ENCODE assay signal across 20 mouse cellular contexts in genomic region chr2:62279777-62280176, GRCm38 (mm10).
DNase-seq lines count a peak whose midpoint lies in the region; ATAC-seq and TF ChIP-seq lines count a peak whose summit lies in the region.
"Had no signal": no experiment of that assay in that cellular context is flagged by ENCODE, and none has a peak within 500 bp of the region (broad histone marks: within the 10 kb centered on the region; RNA-seq: fewer than 3 reads in every experiment).

No protein-coding gene starts in this region.

- TF ChIP-seq EP300 in heart, postnatal 0 days (IDR thresholded peaks at IDR 0.05; ENCODE audit: low read depth): no peak
- TF ChIP-seq EP300 in MEL (IDR thresholded peaks at IDR 0.05; ENCODE audit: low read depth in 1 of 2, low read length in 2 of 2): no peak

- H3K4me2 ChIP-seq in heart, embryonic 12.5 days: no peak overlapping the region
- no peak overlapping the region for H3K4me2 ChIP-seq in heart, postnatal 0 days (ENCODE audit: low read depth, low read length)
- H3K4me2 ChIP-seq: forebrain, embryonic 13.5 days; hindbrain, embryonic 13.5 days had no signal

- H3K27ac ChIP-seq in heart, embryonic 12.5 days (ENCODE audit: poor library complexity, severe bottlenecking): peak overlapping the region; percentile 88; the same call in 1 of the 2 replicates
- peak overlapping the region; percentile 74 for H3K27ac ChIP-seq in heart, postnatal 0 days (ENCODE audit: low read depth)
- H3K27ac ChIP-seq in MEL (ENCODE audit: control insufficient read depth, low read depth, low read length): no peak overlapping the region
- no peak overlapping the region for H3K27ac ChIP-seq in kidney, adult 2 months (ENCODE audit: insufficient read depth, low read depth, low read length)
- H3K27ac ChIP-seq: embryonic facial prominence, embryonic 10.5 days; forebrain, embryonic 13.5 days; heart, adult 2 months; hindbrain, embryonic 13.5 days; hindbrain, postnatal 0 days had no signal

- 83% methylated on average over 7 of the region's 7 CpGs for WGBS in heart, embryonic 12.5 days
- WGBS in heart, postnatal 0 days: 84% methylated on average over 7 of the region's 7 CpGs
- 86% methylated on average over 7 of the region's 7 CpGs for WGBS in kidney, adult 2 months

- no peak for DNase-seq in heart, postnatal 36 days
- DNase-seq in heart, postnatal 0 days (ENCODE audit: low spot score): no peak
- no peak for DNase-seq in heart, adult 8-10 months (ENCODE audit: low spot score)
- peak; percentile 14 for DNase-seq in MEL (ENCODE audit: low read depth, low spot score)
- DNase-seq in kidney, adult 2 months: no peak
- no peak for DNase-seq in adrenal gland, postnatal 10 days
- DNase-seq: adrenal gland, postnatal 36 days; cerebellum, adult 2 months; cerebellum, postnatal 10 days; forebrain, postnatal 0 days; gastrocnemius, postnatal 36 days; heart, adult 2 months; kidney, adult 11 months; kidney, postnatal 10 days had no signal

- H3K4me3 ChIP-seq in heart, embryonic 12.5 days: no peak overlapping the region
- H3K4me3 ChIP-seq in heart, postnatal 0 days (ENCODE audit: low read depth, low read length): no peak overlapping the region
- H3K4me3 ChIP-seq in MEL (ENCODE audit: control insufficient read depth in 1 of 2, insufficient read depth in 1 of 2, low read depth in 2 of 2, low read length in 2 of 2): no peak overlapping the region
- no peak overlapping the region for H3K4me3 ChIP-seq in kidney, adult 2 months (ENCODE audit: insufficient read depth, low read depth, low read length)
- H3K4me3 ChIP-seq: embryonic facial prominence, embryonic 10.5 days; forebrain, embryonic 13.5 days; heart, adult 2 months; hindbrain, embryonic 13.5 days had no signal

- no peak for TF ChIP-seq POLR2A in MEL (IDR thresholded peaks at IDR 0.05; ENCODE audit: control insufficient read depth in 1 of 2, insufficient read depth in 1 of 2, low read depth in 1 of 2, low read length in 2 of 2, poor library complexity in 1 of 2)
- no peak for TF ChIP-seq POLR2A in kidney, adult 2 months (IDR thresholded peaks at IDR 0.05; ENCODE audit: low read depth, low read length)

- no peak for ATAC-seq in heart, embryonic 12.5 days (ENCODE audit: insufficient number of reproducible peaks, low FRiP score)
- ATAC-seq in heart, postnatal 0 days (ENCODE audit: insufficient read depth, low read depth): no peak
- ATAC-seq: activated CD4-positive, CD25-positive, alpha-beta regulatory T cell, adult 4 months; forebrain, embryonic 13.5 days; forebrain, postnatal 0 days; hindbrain, postnatal 0 days had no signal

- no peaks in the 10 kb centered on the region for H3K79me2 ChIP-seq in MEL (ENCODE audit: control insufficient read depth, insufficient read depth, low read length, poor library complexity)

- H3K9me3 ChIP-seq in heart, embryonic 12.5 days (replicated peaks): no peaks in the 10 kb centered on the region
- H3K9me3 ChIP-seq in heart, postnatal 0 days (replicated peaks; ENCODE audit: control insufficient read depth, low read length): no peaks in the 10 kb centered on the region
- H3K9me3 ChIP-seq in MEL (replicated peaks; ENCODE audit: insufficient read depth, low read length): no peaks in the 10 kb centered on the region
- H3K9me3 ChIP-seq: embryonic facial prominence, embryonic 10.5 days; forebrain, embryonic 13.5 days; hindbrain, embryonic 13.5 days had no signal

- TF ChIP-seq RAD21 in MEL (IDR thresholded peaks at IDR 0.05; ENCODE audit: low read depth, low read length): no peak

- H3K27me3 ChIP-seq in heart, embryonic 12.5 days (replicated peaks): no peaks in the 10 kb centered on the region
- H3K27me3 ChIP-seq in heart, postnatal 0 days (ENCODE audit: control insufficient read depth, insufficient read depth, low read length): no peaks in the 10 kb centered on the region
- H3K27me3 ChIP-seq in MEL (ENCODE audit: control insufficient read depth in 1 of 2, insufficient read depth in 2 of 2, low read length in 2 of 2): no peaks in the 10 kb centered on the region
- no peaks in the 10 kb centered on the region for H3K27me3 ChIP-seq in kidney, adult 2 months (replicated peaks; ENCODE audit: control insufficient read depth, insufficient read depth, low read length)
- H3K27me3 ChIP-seq: forebrain, embryonic 13.5 days; hindbrain, embryonic 13.5 days had no signal

- intact Hi-C loops in heart, postnatal 36 days (cut with DNase I): no loop called here

- no peak overlapping the region for H3K9ac ChIP-seq in heart, embryonic 12.5 days
- no peak overlapping the region for H3K9ac ChIP-seq in heart, postnatal 0 days (replicated peaks; ENCODE audit: low read depth, low read length)
- no peak overlapping the region for H3K9ac ChIP-seq in MEL (ENCODE audit: control insufficient read depth, low read depth, low read length, poor library complexity, severe bottlenecking)
- H3K9ac ChIP-seq: forebrain, embryonic 13.5 days; forebrain, postnatal 0 days; hindbrain, embryonic 13.5 days had no signal

- H3K4me1 ChIP-seq in heart, embryonic 12.5 days (replicated peaks): peaks cover 15% of the 10 kb centered on the region
- H3K4me1 ChIP-seq in heart, postnatal 0 days (ENCODE audit: control insufficient read depth, insufficient read depth): peaks cover 19% of the 10 kb centered on the region
- peaks cover 0 to 9% of the 10 kb centered on the region in 2 experiments; a peak in 3 of 4 replicates for H3K4me1 ChIP-seq in MEL (ENCODE audit: control insufficient read depth in 1 of 2, insufficient read depth in 2 of 2, low read length in 2 of 2)
- H3K4me1 ChIP-seq in kidney, adult 2 months (ENCODE audit: control insufficient read depth, insufficient read depth, low read length): no peaks in the 10 kb centered on the region
- H3K4me1 ChIP-seq: embryonic facial prominence, embryonic 10.5 days; forebrain, embryonic 13.5 days; hindbrain, embryonic 13.5 days had no signal

- H3K36me3 ChIP-seq in heart, embryonic 12.5 days: no peaks in the 10 kb centered on the region
- no peaks in the 10 kb centered on the region for H3K36me3 ChIP-seq in heart, postnatal 0 days (replicated peaks; ENCODE audit: control insufficient read depth, insufficient read depth, low read length)
- peaks cover 0 to 7% of the 10 kb centered on the region in 2 experiments; a peak in 2 of 4 replicates for H3K36me3 ChIP-seq in MEL (ENCODE audit: control insufficient read depth in 1 of 2, insufficient read depth in 2 of 2, low read length in 2 of 2)
- no peaks in the 10 kb centered on the region for H3K36me3 ChIP-seq in kidney, adult 2 months (ENCODE audit: control insufficient read depth, insufficient read depth, low read length)
- H3K36me3 ChIP-seq: embryonic facial prominence, embryonic 10.5 days; hindbrain, embryonic 13.5 days had no signal

- no peak for TF ChIP-seq CTCF in heart, postnatal 0 days (IDR thresholded peaks at IDR 0.05; ENCODE audit: low read depth)
- no peak for TF ChIP-seq CTCF in MEL (IDR thresholded peaks at IDR 0.05 in 2 of 3, conservative IDR thresholded peaks at IDR 0.05 in 1 of 3; ENCODE audit: control insufficient read depth in 1 of 3, insufficient read depth in 1 of 3, low read depth in 2 of 3, low read length in 3 of 3, poor library complexity in 1 of 3, severe bottlenecking in 1 of 3)
- no peak for TF ChIP-seq CTCF in kidney, adult 2 months (conservative IDR thresholded peaks at IDR 0.05; ENCODE audit: insufficient read depth, insufficient read length, low read depth, low read length)

TF ChIP-seq in MEL, 35 proteins besides CTCF, POLR2A, EP300 and RAD21:
- TF ChIP-seq MYB (IDR thresholded peaks at IDR 0.05; ENCODE audit: low read depth, low read length) (no peak), ELF1 (IDR thresholded peaks at IDR 0.05; ENCODE audit: low read depth, low read length) (no peak), MAX (IDR thresholded peaks at IDR 0.05; ENCODE audit: low read length) (no peak), ZC3H11A (IDR thresholded peaks at IDR 0.05; ENCODE audit: low read depth, low read length) (no peak), ZNF384 (IDR thresholded peaks at IDR 0.05; ENCODE audit: low read depth, low read length) (no peak)

Comparison
In these comparisons a context has a peak if more than half of its experiments do, and no peak if none do; other contexts are left out.
1. H3K27ac ChIP-seq: peak in heart, embryonic 12.5 days (single experiment) and heart, postnatal 0 days (single experiment); none in MEL (single experiment) and kidney, adult 2 months (single experiment).